Mouse (Mus musculus): Measurements from ENCODE around the gene B3gnt7. TPM values are rescaled to one million over a fixed set of nuclear protein-coding genes. Genes with fewer than 3 reads are reported as not detected.
"Not testable (repeated sequence)": the region's sequence is repeated elsewhere in the genome, so short reads cannot be mapped to it uniquely, and the experiment has no call there.

Gene B3gnt7
- polyA plus RNA-seq, 1 experiment from 2014 or later = 7.8 TPM

DNA sequence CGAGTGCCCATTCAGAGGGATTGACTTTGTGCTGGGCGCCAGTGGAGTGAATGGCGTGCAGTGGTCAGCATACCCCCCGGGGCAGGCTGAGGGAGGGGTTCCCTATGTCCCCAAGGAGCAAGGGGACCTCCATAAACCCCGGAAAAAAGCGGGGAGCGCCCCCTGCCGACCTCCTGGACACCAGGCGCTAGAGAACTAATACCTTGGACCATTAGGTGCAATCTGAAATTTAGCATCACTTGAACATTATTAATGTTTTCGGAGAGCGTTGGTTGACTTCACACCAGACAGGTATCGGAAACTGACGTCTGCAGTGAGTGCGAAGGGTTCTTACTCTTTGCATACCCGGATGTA is 11.1 kb downstream of the B3gnt7 start:
- Histone ChIP-seq H3K27me3 (no peaks in the 10 kb centered on the region), H3K9ac (no peak overlapping the region), H3K9me3 (replicated peaks) (no peaks in the 10 kb centered on the region), H3K27ac (no peak overlapping the region), H3K4me2 (peak overlapping the region; percentile 35; the same call in 1 of the 2 replicates), H3K4me3 (replicated peaks) (no peak overlapping the region), H3K36me3 (no peaks in the 10 kb centered on the region), H3K4me1 (peaks cover 20% of the 10 kb centered on the region)
- 35% methylated on average over 15 of the region's 15 CpGs for WGBS
- ATAC-seq (replicated peaks; ENCODE audit: low FRiP score) = no peak

DNA sequence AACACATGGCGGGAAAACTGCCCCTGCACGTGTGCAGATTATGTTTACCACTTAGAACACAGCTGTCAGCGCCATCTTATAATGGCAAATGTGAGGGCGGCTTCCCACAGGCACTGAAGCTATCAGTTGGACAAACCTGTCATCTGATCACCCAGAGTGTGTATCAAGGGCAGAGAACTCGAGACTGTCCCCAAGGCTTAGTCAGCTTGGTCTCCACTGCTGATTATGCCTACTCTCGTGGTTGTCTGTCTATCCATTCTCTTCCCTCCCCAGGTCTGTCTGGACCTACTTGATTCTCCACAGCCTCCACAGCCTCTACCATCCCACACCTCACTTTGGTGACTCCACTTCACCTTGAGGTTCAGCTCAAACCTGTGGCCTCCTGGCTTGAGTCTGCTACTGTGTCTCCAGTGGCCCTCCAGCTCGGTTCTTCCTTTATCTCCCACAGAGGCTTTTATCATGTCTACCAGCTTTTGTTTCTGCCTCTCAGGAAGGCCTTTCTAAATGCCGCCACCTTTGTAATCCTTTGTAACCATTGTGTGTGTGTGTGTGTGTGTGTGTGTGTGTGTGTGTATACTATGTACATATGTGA is 18.3 kb downstream of the B3gnt7 start:
- WGBS = 91% methylated on average over 7 of the region's 8 CpGs
- no peak for ATAC-seq (replicated peaks; ENCODE audit: low FRiP score)
- H3K4me1 ChIP-seq = no peaks in the 10 kb centered on the region
- no peaks in the 10 kb centered on the region for H3K27me3 ChIP-seq
- no peaks in the 10 kb centered on the region for H3K36me3 ChIP-seq
- no peak overlapping the region for H3K27ac ChIP-seq
- no peaks in the 10 kb centered on the region for H3K9me3 ChIP-seq (replicated peaks)
- no peak overlapping the region for H3K9ac ChIP-seq
- H3K4me3 ChIP-seq (replicated peaks) = no peak overlapping the region
- no peak overlapping the region for H3K4me2 ChIP-seq

DNA sequence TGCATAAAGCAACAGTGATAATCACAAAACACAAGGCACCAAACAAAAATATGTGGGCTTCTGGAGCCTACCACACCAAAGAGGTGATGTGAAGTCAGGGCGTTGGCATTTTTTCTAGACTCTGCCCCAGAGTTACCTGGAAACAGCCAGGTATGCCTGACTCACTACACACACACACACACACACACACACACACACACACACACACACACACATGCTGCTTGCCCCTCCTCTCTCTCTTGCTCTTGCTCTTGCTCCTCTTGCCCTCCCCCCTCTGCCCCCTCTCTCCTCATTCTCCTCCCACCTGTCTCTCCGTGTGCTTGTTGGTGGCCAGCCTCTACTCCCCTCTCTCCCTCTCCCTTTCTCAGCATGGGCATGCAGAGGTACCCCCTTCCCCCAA is 33.7 kb downstream of the B3gnt7 start:
- no peaks in the 10 kb centered on the region for H3K36me3 ChIP-seq
- no peak overlapping the region for H3K4me3 ChIP-seq (replicated peaks)
- WGBS = 30% methylated on average over 2 of the region's 2 CpGs
- no peaks in the 10 kb centered on the region for H3K27me3 ChIP-seq
- H3K27ac ChIP-seq = no peak overlapping the region
- no peak for ATAC-seq (replicated peaks; ENCODE audit: low FRiP score)
- H3K9me3 ChIP-seq (replicated peaks) = no peaks in the 10 kb centered on the region
- H3K4me1 ChIP-seq = no peaks in the 10 kb centered on the region
- no peak overlapping the region for H3K4me2 ChIP-seq
- no peak overlapping the region for H3K9ac ChIP-seq

DNA sequence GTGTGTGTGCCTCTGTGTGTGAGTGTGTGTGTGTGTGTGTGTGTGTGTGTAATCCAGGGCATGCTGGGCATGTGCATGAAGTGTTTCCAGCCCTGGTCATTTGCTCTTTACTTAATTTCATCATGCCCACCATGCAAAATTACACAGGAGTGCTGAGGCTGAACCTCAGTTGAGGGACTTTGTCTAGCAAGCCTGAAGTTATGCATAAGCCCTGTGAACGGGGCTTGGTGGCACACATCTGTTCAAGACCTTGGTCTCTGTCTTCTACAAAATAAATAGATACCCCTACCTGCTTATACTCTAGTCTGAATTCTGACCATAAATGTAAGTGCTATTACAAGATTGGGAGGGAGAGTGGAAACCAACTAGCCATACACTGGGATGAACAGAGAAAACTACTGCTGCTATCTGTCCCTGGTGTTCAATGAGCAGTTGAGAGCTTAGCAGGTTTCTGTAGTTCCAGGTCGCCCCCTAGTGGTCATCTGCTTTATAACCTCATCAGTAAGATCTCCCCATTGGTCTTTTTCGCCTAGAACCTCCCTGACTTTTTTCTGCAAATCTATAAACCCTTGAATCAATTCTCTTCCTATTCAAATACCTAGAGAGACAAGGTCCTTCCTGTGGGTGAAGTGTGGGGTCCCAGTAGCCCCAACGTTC is 36.7 kb downstream of the B3gnt7 start:
- peak; percentile 61; the same call in 1 of the 2 replicates for ATAC-seq (replicated peaks; ENCODE audit: low FRiP score)
- Histone ChIP-seq H3K4me3 (replicated peaks) (no peak overlapping the region), H3K27me3 (no peaks in the 10 kb centered on the region), H3K9me3 (replicated peaks) (no peaks in the 10 kb centered on the region), H3K4me1 (no peaks in the 10 kb centered on the region), H3K4me2 (no peak overlapping the region), H3K9ac (no peak overlapping the region), H3K27ac (no peak overlapping the region), H3K36me3 (no peaks in the 10 kb centered on the region)
- WGBS = 30% methylated on average over 4 of the region's 4 CpGs

DNA sequence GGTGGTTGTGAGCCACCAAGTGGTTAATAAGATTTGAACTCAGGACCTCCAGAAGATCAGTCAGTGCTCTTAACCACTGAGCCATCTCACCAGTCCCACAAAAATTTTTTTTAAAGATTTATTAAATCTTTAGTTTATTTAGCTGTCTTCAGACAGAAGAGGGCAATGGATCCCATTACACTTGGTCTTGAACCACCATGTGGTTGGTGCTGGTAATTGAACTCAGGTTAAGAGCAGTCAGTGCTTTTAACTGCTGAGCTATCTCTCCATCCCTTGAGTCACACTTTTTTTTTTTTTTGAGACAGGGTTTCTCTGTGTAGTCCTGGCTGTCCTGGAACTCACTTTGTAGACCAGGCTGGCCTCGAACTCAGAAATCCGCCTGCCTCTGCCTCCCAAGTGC is 38.5 kb downstream of the B3gnt7 start:
- not testable (repeated sequence) for H3K4me1 ChIP-seq; H3K36me3 ChIP-seq; H3K4me3 ChIP-seq (replicated peaks); ATAC-seq (replicated peaks; ENCODE audit: low FRiP score); H3K27ac ChIP-seq; H3K9me3 ChIP-seq (replicated peaks); H3K4me2 ChIP-seq; H3K9ac ChIP-seq; H3K27me3 ChIP-seq
- 87% methylated on average over 2 of the region's 2 CpGs for WGBS

DNA sequence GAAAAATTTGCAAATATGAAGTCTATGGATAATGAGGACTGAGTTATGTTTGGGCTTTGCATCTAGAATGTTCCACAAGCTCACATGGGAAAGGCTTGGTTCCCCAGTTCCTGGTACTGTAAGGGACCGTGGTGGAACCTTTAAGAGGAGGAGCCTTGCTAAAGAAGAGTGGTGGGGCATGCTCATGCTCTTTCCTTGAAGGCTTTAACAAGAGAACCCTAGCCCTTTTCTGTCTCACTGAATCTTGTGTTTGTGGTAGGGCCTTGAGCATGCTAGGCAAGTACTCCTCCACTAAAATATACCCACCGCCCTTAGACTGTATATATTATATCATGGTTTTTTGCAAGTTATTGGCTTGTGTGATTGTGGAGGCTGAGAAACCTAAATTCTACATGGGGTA is 39.7 kb downstream of the B3gnt7 start:
- no peaks in the 10 kb centered on the region for H3K27me3 ChIP-seq
- H3K4me2 ChIP-seq = no peak overlapping the region
- ATAC-seq (replicated peaks; ENCODE audit: low FRiP score) = no peak
- no peak overlapping the region for H3K9ac ChIP-seq
- H3K36me3 ChIP-seq = peaks cover 17% of the 10 kb centered on the region
- WGBS = 90% methylated on average over 2 of the region's 2 CpGs
- H3K9me3 ChIP-seq (replicated peaks) = no peaks in the 10 kb centered on the region
- H3K27ac ChIP-seq = no peak overlapping the region
- no peaks in the 10 kb centered on the region for H3K4me1 ChIP-seq
- no peak overlapping the region for H3K4me3 ChIP-seq (replicated peaks)

DNA sequence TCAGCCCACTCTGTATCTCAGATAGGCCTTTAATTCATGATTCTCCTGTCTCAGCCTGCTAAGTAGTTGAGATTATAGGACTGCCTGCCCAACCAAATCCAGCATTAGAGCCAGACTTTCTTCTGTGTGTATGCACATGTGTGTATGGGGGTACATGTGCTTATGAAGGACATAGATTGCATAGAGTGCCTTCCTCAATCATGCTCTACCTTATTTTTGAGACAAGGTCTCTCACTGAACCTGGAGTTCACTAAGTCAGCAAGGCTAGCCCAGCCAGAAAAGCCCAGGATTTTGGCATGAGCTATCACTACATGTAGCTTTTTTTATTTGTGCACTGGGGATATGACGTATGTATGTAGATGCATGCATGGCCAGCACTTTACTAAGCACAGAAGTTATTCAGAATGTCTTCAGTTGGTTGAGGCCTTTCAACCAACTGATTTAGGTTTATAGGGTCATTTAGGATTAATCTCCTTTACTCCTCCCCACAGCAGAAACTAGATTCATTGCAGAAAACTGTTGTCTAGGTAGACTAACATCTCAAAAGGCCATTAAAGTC is 40.5 kb downstream of the B3gnt7 start:
- H3K4me1 ChIP-seq = no peaks in the 10 kb centered on the region
- H3K4me3 ChIP-seq (replicated peaks) = no peak overlapping the region
- H3K9ac ChIP-seq = no peak overlapping the region
- no peaks in the 10 kb centered on the region for H3K27me3 ChIP-seq
- no peaks in the 10 kb centered on the region for H3K9me3 ChIP-seq (replicated peaks)
- WGBS = 95% methylated on average over 1 of the region's 1 CpGs
- H3K27ac ChIP-seq = no peak overlapping the region
- no peak for ATAC-seq (replicated peaks; ENCODE audit: low FRiP score)
- H3K4me2 ChIP-seq = no peak overlapping the region
- peaks cover 25% of the 10 kb centered on the region for H3K36me3 ChIP-seq

DNA sequence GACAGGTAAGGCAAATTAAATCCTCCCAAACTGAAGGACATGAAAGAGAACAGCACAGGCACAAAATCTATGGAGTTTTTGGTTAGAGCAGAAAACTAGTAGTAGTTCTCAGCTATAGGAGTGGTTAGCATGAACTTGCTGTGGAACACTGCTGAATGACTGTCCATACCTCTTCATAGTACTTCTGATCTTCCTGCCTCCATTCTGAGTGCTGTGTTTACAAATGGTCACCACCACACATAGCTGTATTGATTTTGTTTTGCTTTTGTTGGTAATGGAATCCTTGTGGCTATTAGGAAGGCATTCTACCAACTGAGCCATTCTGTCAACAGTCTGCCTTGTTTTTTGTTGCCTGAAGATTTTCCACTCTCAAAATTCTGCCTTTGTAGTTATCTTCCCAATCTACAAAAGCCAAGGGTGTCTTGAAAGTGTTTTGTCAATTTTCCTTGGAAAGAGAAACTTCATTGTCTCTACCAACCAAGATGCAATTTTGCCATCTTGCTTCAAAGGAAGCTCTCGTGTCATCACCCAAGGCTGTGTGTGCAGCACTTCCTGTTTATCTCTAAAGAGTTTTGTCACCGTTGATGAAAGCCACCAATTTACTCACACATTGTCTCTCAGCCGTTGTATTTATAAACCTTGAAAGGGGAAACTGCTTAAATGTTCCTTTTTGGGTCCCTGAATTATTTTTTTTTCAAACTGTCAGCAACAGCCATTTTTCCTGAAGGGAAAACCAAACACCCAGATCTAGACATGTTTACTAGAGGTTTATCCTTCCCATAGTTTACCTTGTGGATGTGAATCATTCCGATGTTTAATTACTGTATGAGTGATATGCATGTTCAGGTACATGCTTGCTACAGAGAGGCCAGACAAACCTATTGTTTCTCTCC is 41.6 kb downstream of the B3gnt7 start:
- no peak overlapping the region for H3K9ac ChIP-seq
- WGBS = 67% methylated on average over 4 of the region's 4 CpGs
- H3K27ac ChIP-seq = no peak overlapping the region
- no peak for ATAC-seq (replicated peaks; ENCODE audit: low FRiP score)
- H3K27me3 ChIP-seq = no peaks in the 10 kb centered on the region
- no peaks in the 10 kb centered on the region; the same call in 1 of the 2 replicates for H3K4me1 ChIP-seq
- H3K4me3 ChIP-seq (replicated peaks) = no peak overlapping the region
- H3K4me2 ChIP-seq = no peak overlapping the region
- no peaks in the 10 kb centered on the region for H3K9me3 ChIP-seq (replicated peaks)
- H3K36me3 ChIP-seq = peaks cover 35% of the 10 kb centered on the region

DNA sequence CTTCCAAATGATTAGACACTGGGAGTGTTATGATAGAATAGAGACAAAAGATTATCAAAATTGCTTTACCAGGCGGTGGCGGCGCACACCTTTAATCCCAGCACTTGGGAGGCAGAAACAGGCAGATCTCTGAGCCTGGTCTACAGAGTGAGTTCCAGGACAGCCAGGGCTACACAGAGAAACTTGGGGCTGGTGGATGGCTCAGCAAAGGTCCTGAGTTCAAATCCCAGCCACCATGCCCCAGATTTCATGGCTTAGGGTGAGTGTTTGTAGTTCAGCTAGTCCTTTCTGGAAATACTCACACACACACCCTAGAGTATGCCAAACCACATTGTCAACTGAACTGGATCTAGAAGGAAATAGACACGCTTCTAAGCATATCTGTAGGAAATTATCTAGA is 42.4 kb downstream of the B3gnt7 start:
- Histone ChIP-seq H3K27ac (no peak overlapping the region), H3K4me2 (no peak overlapping the region), H3K27me3 (no peaks in the 10 kb centered on the region), H3K4me1 (peaks cover 3% of the 10 kb centered on the region; the same call in 1 of the 2 replicates), H3K9ac (no peak overlapping the region), H3K4me3 (replicated peaks) (no peak overlapping the region), H3K36me3 (peaks cover 44% of the 10 kb centered on the region), H3K9me3 (replicated peaks) (no peaks in the 10 kb centered on the region)
- 97% methylated on average over 4 of the region's 4 CpGs for WGBS
- ATAC-seq (replicated peaks; ENCODE audit: low FRiP score) = no peak

DNA sequence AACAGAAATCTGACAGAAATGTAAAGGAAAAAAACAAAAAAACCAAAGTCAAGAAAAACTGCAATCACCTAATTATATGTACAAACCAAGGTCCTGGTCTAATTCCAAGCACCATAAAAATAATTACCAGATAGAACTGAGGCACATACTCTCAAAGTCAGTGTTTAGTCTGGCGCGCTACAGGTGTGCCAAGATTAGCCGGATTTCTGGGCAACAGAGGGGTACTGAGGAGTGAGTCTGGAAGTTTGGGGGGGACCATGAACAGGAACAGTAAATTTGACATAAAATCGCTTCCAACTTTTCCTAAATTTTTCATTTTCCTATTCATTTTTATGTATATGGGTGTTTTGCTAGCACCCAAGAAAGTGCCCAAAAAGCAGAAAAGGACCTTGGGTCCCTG is 43.3 kb downstream of the B3gnt7 start:
- Histone ChIP-seq H3K9ac (no peak overlapping the region), H3K4me1 (peaks cover 5% of the 10 kb centered on the region; the same call in 1 of the 2 replicates), H3K36me3 (peaks cover 52% of the 10 kb centered on the region), H3K9me3 (replicated peaks) (no peaks in the 10 kb centered on the region), H3K4me2 (no peak overlapping the region), H3K27me3 (no peaks in the 10 kb centered on the region), H3K27ac (no peak overlapping the region), H3K4me3 (replicated peaks) (no peak overlapping the region)
- ATAC-seq (replicated peaks; ENCODE audit: low FRiP score) = no peak
- 96% methylated on average over 4 of the region's 4 CpGs for WGBS

DNA sequence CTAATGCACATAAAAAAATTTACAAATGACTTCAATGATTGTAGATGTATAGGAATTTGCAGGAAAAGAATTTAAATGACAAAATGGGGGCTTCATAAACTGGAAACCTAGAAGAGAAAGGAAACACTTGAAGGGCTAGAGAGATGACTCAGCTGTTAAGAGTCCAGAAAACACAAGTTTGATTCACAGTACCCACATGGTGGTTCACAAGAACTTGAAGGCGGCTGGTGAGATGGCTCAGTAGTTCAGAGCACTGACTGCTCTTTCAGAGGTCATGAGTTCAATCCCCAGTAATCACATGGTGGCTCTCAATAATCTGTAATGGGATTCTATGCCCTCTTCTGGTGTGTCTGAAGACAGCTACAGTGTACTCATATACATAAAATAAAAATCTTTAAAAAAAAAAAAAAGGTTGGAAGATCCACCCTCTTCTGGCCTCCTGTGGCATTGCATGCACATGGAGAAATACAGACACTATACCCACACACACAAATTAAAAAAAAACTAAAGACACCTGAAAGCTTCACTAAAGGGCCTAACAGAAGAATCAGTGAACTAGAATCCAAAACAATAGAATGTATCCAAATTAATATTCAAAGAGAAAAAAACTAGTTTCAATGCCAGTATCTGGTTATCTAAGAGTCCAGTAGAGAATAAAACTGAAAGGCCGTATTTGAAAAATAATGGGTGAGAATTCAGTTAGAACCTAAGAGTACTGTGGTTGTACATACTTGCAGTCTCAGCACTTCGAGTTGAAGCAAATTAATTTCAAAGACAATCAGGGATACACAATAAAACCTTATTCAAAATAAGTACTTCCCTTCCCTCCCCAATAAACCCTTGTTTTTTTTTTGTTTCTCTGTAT is 44.5 kb downstream of the B3gnt7 start:
- no peak overlapping the region for H3K27ac ChIP-seq
- H3K27me3 ChIP-seq = no peaks in the 10 kb centered on the region
- WGBS = 84% methylated on average over 3 of the region's 3 CpGs
- H3K4me3 ChIP-seq (replicated peaks) = no peak overlapping the region
- H3K36me3 ChIP-seq = peaks cover 64% of the 10 kb centered on the region
- no peaks in the 10 kb centered on the region for H3K9me3 ChIP-seq (replicated peaks)
- H3K9ac ChIP-seq = no peak overlapping the region
- H3K4me2 ChIP-seq = no peak overlapping the region
- ATAC-seq (replicated peaks; ENCODE audit: low FRiP score) = no peak; the same call in 1 of the 2 replicates
- peaks cover 5% of the 10 kb centered on the region; the same call in 1 of the 2 replicates for H3K4me1 ChIP-seq

Data from kidney, embryonic 15.5 days (tissue).